Mouse (Mus musculus) adrenal gland, postnatal 10 days (tissue): ENCODE results near the gene Fam163b. TPM values are rescaled to one million over a fixed set of nuclear protein-coding genes. Genes with fewer than 3 reads are reported as not detected.

Experiments
- DNase-seq: peaks from one replicate; pipeline ENCODE4 v3.0.0; 2021; ENCODE audit warnings: mixed read lengths
- total RNA-seq, 2 experiments: library from RNA; stranded (reverse); gene quantifications; 2 replicates each; pipeline ENCODE4 v1.2.3; 2021

The Fam163b gene
- total RNA-seq, 2 experiments from 2014 or later, result 2.0 TPM

- DNase-seq, result no peak
Measured at GRCm38 (mm10) chr2:27085801-27086200, 56.5 kb downstream of the Fam163b start.

GRCm38 (mm10) chr2:27084963-27085362, 57.3 kb downstream of the Fam163b start:
- no peak for DNase-seq

- peak; percentile 35 for DNase-seq
Measured at GRCm38 (mm10) chr2:27083761-27084475, 58.4 kb downstream of the Fam163b start.

DNA sequence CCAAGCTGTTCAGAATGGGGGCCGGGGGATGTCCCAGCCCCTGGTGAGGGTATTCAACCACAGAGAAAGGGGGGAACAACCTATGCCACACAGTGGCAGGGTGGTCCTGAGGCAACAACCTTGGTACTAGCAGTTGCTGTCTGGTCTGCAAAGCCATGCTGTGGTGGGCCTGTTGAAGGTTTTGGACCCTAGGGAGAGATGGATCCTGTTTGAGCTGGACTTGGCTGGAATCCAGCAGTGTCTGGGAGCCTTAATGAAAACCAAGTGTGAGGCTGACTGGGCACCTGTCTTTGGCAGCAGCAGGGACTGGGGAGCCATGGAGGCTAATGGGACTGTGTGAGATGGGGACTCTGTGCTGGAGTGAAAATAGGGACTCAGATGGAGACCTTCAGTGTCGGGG, 62.6 kb downstream of the Fam163b start:
- DNase-seq, result peak; percentile 43

GRCm38 (mm10) chr2:27079152-27079584, 63.1 kb downstream of the Fam163b start, which contains the start of gene Adamtsl2:
Gene Adamtsl2, plus strand, starts transcription at chr2:27079379.
- peak; percentile 85 for DNase-seq

GRCm38 (mm10) chr2:27078312-27078711, 64.0 kb downstream of the Fam163b start:
- DNase-seq, result no peak

DNA sequence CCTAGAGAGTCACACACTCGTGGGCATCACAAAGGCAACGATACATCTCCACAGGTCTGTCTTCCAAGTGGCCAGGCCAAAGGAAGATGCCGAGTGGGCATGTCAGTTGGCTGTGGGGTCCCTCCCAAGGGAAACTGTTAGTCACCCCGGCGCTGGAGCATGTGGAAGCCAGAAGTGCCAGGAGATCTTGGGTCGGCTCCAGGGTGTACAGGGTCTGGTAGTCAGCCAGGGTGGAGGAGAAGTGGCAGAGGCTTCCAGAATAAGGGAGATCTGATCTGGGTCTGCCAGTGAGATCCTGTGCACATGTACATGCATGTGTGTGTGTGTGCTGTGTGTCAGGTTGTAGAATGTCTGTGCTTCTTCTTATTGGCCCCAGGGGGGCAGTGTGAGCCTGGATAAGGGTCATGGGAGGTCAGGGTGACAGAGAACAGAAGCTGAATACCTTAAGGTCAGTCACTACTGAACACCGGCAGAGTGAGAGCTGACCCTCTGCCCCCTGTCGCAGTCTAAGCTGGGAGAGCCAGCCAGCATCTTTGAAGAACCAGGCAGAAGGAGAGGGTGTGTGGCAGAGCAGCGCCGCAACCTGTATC, 64.5 kb downstream of the Fam163b start:
- peak; percentile 63 for DNase-seq

DNA sequence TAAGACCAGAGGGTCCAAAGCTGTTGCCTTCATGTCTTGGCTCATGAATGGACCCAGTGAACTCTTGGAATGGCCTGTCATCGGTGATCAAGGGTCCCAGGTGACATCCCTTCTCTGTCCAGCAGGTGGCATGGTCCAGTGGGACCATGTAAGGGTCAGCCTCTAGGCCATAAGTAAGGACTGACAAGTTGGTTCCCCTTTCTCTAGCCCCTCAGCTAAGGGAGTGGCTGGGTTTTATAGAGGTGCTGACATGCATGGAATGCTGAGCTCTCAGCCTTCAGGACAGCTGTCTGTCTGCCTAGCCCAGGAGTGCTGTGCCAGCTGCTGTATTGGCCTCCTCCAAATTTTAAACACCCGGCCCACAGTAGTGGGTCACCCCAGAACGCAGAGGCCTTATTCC, 66.8 kb downstream of the Fam163b start:
- peak; percentile 73 for DNase-seq

DNA sequence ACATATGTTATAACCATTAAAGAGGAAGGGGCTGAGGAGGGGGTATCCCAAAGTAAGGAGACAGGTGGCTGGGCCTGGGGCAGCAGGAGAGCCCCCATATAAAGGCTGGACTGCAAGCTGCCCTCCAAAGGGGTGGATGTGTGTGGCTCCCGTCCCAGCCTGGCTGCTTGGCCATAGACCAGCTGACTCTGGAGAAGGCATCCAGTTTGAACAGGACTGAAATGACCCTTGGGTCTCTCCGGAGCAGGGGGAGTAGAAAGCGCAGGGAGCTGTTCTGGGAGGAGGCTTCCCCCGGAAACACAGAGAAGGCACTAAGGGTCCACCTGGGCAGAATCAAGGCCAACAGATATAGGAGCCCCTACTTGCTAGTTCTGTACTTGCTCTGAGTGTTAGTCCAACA, 67.5 kb downstream of the Fam163b start:
- DNase-seq, result peak; percentile 63

DNA sequence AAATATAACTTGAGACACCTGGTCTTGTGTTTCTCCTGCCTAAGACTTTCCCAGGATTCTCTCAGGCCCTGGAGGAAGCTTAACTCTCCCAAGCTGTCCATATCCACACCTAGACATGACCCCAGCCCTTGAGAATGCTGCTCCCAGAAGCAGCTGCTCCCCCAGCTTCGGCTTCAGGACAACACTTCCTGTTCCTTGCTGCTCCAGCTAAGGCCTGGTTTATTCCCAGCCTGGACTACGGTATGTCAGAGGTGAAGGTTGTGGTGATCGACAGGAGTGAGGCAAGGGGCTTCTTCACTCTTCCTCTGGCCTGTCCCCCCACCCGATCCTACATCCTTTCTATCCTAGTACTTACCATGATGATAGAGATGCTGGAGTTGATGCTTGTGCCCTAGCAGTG, 68.9 kb downstream of the Fam163b start:
- no peak for DNase-seq

DNA sequence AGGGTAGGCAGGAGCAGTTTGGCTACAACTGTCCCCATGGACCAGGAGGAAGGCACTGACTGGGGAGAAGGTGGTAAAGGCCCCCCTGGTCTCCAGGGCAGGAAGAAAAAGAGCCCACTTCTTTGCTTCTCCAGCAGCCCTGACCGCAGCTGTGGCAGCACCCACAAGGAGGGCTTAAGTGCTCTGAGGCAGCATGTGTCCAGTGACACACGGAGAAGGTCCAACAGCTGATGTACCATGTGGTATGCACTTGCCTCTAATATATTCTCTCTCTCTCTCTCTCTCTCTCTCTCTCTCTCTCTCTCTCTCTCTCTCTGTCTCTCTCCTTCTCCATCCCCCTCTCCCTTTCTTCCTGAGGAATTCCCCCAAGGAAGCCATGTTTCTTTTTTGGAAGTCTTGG, 70.3 kb downstream of the Fam163b start, which contains the start of gene Mymk:
Mymk (minus strand) TSS at position 202 of the 400 bp plus-strand sequence.
- DNase-seq, result no peak

GRCm38 (mm10) chr2:27071137-27071536, 71.2 kb downstream of the Fam163b start:
- peak; percentile 85 for DNase-seq

DNA sequence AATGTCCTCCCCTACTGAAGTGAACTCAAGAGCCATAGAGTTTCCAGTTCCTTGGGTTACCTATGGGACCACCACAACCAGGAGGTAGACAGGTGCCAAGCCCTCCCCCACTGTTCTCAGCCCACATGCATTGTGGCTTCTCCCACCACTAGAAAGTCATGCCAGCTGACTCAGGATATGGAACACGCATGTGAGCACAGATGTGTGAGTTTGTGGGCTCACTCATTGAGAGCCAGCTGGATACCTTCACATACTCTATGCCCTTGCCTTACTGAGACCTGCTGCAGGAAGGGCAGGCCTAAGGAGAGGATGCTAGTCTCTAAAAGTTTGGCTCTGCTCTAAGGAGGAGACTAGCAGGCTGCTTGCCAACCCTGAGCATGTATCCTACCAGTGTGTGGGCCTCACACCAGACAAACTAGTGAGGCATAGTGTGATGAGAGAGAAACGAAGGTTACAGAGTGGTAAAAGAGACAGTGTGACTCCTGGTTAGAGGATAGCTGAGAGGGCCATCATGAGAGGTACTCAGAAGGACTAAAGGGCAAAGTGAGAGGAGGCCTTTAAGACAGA, 72.0 kb downstream of the Fam163b start:
- DNase-seq, result no peak

GRCm38 (mm10) chr2:27069646-27070045, 72.6 kb downstream of the Fam163b start:
- no peak for DNase-seq

- no peak for DNase-seq
Measured at GRCm38 (mm10) chr2:27067996-27068395, 74.3 kb downstream of the Fam163b start.

DNA sequence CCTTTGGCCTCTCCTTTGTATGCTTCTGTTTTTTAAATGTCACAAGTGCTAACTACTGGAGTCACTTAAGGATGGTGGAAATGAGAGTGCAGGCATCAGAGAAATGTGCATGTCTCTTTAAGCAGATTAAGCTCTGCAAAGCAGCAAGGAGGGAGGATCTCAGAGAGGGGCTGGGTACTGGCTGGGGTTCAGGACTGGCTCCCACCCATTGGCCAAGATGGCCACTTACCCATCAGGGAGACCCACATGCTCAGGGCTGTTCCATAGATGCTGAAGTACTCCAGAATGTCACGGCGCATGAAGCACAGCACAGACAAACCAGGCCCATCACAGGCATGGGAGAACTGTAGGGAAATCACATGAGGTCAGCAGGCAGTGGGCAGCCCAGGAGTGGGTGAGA, 75.2 kb downstream of the Fam163b start:
- no peak for DNase-seq

Other genes with a start within 250 kb of the Fam163b start
- gene Surf6, start 239.6 kb downstream of the Fam163b start, total RNA-seq, result 10 to 100 TPM; 23.1 to 24.8 TPM
- gene Med22, start 231.8 kb downstream of the Fam163b start, total RNA-seq, result 10 to 100 TPM; 49.3 to 50.2 TPM
- 100 to 1,000 TPM; 516 to 520 TPM for gene Rpl7a, start 231.7 kb downstream of the Fam163b start, total RNA-seq
- gene Surf2, start 226.1 kb downstream of the Fam163b start, total RNA-seq, result 10 to 100 TPM; 27.1 to 29.8 TPM
- gene Surf1, start 226.0 kb downstream of the Fam163b start, total RNA-seq, result 10 to 100 TPM; 78.4 to 81.5 TPM
- gene Surf4, start 208.6 kb downstream of the Fam163b start, total RNA-seq, result 100 to 1,000 TPM; 118 to 141 TPM
- under 1 TPM; 0.18 to 0.27 TPM for gene Stkld1, start 208.4 kb downstream of the Fam163b start, total RNA-seq
- 10 to 100 TPM; 28.6 to 31.0 TPM for gene Rexo4, start 178.1 kb downstream of the Fam163b start, total RNA-seq
- gene Adamts13, start 169.1 kb downstream of the Fam163b start, total RNA-seq, result 1 to 10 TPM; 1.9 to 3.1 TPM
- gene Cacfd1, start 132.6 kb downstream of the Fam163b start, total RNA-seq, result 10 to 100 TPM; 40.6 to 42.0 TPM
- gene Slc2a6, start 114.5 kb downstream of the Fam163b start, total RNA-seq, result 1 to 10 TPM; 1.2 to 1.7 TPM
- gene Mymk, start 70.3 kb downstream of the Fam163b start, total RNA-seq, result 1 to 10 TPM in 1 of 2 experiments, under 1 TPM in 1; 0.45 to 2.7 TPM
- 10 to 100 TPM in 1 of 2 experiments, 1 to 10 TPM in 1; 8.1 to 15.9 TPM for gene Adamtsl2, start 63.1 kb downstream of the Fam163b start, total RNA-seq
- 100 to 1,000 TPM; 330 to 339 TPM for gene Dbh, start 22.7 kb upstream of the Fam163b start, total RNA-seq
- gene Sardh, start 105.8 kb upstream of the Fam163b start, total RNA-seq, result 10 to 100 TPM; 46.6 to 79.0 TPM